Mouse (Mus musculus) heart, postnatal 0 days (tissue): ENCODE results near the gene P2ry14.

Source experiments
- CTCF ChIP-seq: IDR thresholded peaks from 2 replicates; pipeline ENCODE4 v1.5.1; 2016; ENCODE audit warnings: antibody characterized with exemption, control low read depth, low read depth
- EP300 ChIP-seq: IDR thresholded peaks from 2 replicates; pipeline ENCODE4 v1.6.1; 2016; ENCODE audit warnings: antibody characterized with exemption, low read depth

DNA sequence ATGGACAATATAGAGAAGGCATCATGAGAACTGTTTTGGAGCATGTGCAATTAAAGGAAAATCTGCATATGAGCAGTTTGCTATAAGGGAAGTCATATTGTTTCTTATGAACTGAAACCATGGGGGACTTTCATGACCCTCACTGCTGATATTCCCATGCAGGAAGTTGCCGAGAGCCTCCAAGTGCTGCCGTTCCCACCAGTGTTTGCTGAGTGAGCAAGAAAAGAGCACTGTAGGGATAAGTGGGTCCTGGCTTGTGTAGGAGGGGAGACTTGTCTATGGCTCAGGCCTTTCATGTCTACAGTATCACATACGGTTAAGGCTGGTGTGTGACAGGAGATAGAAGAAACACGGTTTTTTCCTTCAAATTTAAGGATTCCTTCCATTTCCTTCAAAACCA is 32.2 kb upstream of the P2ry14 start:
- TF ChIP-seq CTCF (no peak), EP300 (no peak)
